Mouse (Mus musculus) forebrain, embryonic 14.5 days (tissue): Measurements from ENCODE around the gene Apbb1. TPM values are rescaled to one million over a fixed set of nuclear protein-coding genes. Genes with fewer than 3 reads are reported as not detected.

ENCODE experiments used
- ATAC-seq: fragments of 200-750 bp; cut with Nextera tagmentation; 2 replicates; pipeline ENCODE4 v1.8.0; 2017; ENCODE audit warnings: mild to moderate bottlenecking, moderate library complexity
- DNase-seq: peaks from one replicate; pipeline ENCODE4 v3.0.0-alpha.2; 2015; ENCODE audit warnings: low spot score
- H3K27ac ChIP-seq: fragments of 300-500 bp; sonication (generic); 2 replicates; pipeline ENCODE4 v1.5.1; 2014; ENCODE audit warnings: low read depth, mild to moderate bottlenecking, control low read depth, low read length, moderate library complexity
- H3K27me3 ChIP-seq: fragments of 300-500 bp; sonication (generic); replicated peaks from 2 replicates; pipeline ENCODE4 v1.6.1; 2014; ENCODE audit warnings: low read length, control low read depth, mixed read lengths; ENCODE audit not compliant: control insufficient read depth, insufficient read depth
- H3K36me3 ChIP-seq: fragments of 300-500 bp; sonication (generic); 2 replicates; pipeline ENCODE4 v1.6.1; 2014; ENCODE audit warnings: low read length, control low read depth; ENCODE audit not compliant: control insufficient read depth, insufficient read depth
- H3K4me1 ChIP-seq: fragments of 300-500 bp; sonication (generic); 2 replicates; pipeline ENCODE4 v1.6.1; 2014; ENCODE audit warnings: antibody characterized with exemption, low read length, control low read depth; ENCODE audit not compliant: control insufficient read depth, insufficient read depth
- H3K4me2 ChIP-seq: fragments of 300-500 bp; sonication (generic); 2 replicates; pipeline ENCODE4 v1.6.1; 2014; ENCODE audit warnings: mild to moderate bottlenecking, control low read depth, low read length
- H3K4me3 ChIP-seq: fragments of 300-500 bp; sonication (generic); 2 replicates; pipeline ENCODE4 v1.5.1; 2014; ENCODE audit warnings: low read depth, low read length, control low read depth
- H3K9ac ChIP-seq: fragments of 300-500 bp; sonication (generic); 2 replicates; pipeline ENCODE4 v1.6.1; 2014; ENCODE audit warnings: mild to moderate bottlenecking, low read length, control low read depth, moderate library complexity
- H3K9me3 ChIP-seq: fragments of 300-500 bp; sonication (generic); replicated peaks from 2 replicates; pipeline ENCODE4 v1.6.1; 2016; ENCODE audit warnings: low read length, control low read depth, mixed read lengths; ENCODE audit not compliant: control insufficient read depth
- WGBS: fragments of 180-500 bp; shearing (Covaris S2); extraction: QIAGEN DNeasy Blood & Tissue Kit; methylation state at CpG from one replicate; pipeline ENCODE4 v1.1.7; 2014; 5-methylcytosine and 5-hydroxymethylcytosine counted together
- polyA plus RNA-seq: library from polyadenylated mRNA; unstranded; fragments of >200 nt; fragmentation: Nextera tagmentation; extraction: Ambion mirVana; gene quantifications from 2 replicates; pipeline ENCODE4 v1.2.1, GENCODE M21; 2014

The Apbb1 gene
- polyA plus RNA-seq, 1 experiment from 2014 or later: 188 TPM

DNA sequence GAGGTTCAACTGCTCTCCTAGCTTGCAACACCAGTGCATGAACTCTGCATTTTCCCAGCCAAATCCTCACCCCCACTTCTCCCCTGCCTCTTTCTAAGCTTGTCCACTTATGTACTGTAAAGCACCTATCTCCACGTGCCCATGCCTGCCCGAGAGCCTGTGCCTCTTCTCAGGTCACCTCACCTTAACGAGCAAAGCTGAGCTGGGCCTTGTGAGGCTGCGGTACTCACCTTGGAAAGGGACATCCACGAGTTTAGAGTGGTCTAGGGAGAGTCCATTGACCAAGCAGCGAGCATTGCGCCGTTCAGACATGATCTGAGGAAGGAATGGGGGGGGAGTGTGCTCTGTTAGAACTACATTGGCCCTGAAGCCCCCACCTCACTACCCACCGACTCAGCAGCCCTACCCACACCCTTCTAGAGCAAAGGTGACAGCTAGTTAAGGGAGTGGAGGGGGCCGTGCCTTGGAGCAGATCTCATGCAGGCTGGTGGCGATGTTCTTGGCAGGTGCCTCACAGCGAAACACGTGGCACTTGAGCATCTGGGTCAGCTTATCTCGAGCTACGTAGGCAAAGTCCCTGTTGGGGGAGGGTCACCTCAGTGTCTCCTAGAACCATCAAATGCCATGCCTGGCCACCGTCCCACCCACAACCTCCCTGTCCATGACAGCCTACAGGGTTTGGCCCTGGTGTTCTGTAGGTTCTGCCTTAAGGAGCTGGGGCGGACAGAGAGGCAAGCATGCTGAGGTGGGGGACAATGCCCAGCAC, 16.2 kb downstream of the Apbb1 start:
- Histone ChIP-seq H3K4me1 (peaks cover 19% of the 10 kb centered on the region), H3K4me3 (no peak overlapping the region), H3K36me3 (peaks cover 67% of the 10 kb centered on the region), H3K4me2 (no peak overlapping the region), H3K9me3 (no peaks in the 10 kb centered on the region), H3K27ac (no peak overlapping the region), H3K9ac (no peak overlapping the region), H3K27me3 (no peaks in the 10 kb centered on the region)
- ATAC-seq: no peak
- DNase-seq: no peak
- WGBS: 86% methylated on average over 17 of the region's 17 CpGs

GRCm38 (mm10) chr7:105563367-105563766, 18.1 kb downstream of the Apbb1 start:
- WGBS: 92% methylated on average over 3 of the region's 3 CpGs
- no peaks in the 10 kb centered on the region for H3K27me3 ChIP-seq

DNA sequence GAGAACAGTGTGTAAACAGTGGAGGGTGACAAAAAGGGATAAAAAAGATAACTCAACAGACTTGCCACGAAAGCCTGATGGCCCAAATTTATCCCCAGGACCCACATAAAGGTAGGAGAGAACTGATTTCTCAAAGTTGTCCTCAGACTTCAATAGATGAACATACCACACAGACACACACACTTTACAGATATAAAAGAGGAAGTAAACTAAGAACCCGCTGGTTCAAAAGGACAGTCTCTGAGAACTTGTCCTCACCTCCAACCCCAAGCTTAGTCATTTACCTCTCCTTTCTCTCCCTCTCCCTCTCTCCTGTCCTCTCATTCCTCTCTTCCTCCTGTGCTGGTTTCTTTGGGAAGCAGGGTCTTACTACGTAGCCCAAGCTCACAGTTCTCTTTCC, 19.1 kb downstream of the Apbb1 start:
- no peaks in the 10 kb centered on the region for H3K27me3 ChIP-seq
- H3K27ac ChIP-seq: no peak overlapping the region
- no peak for ATAC-seq
- H3K4me1 ChIP-seq: no peaks in the 10 kb centered on the region
- H3K9ac ChIP-seq: no peak overlapping the region
- H3K4me2 ChIP-seq: no peak overlapping the region
- WGBS: 93% methylated on average over 3 of the region's 3 CpGs
- no peak overlapping the region for H3K4me3 ChIP-seq
- DNase-seq: no peak
- no peaks in the 10 kb centered on the region for H3K9me3 ChIP-seq
- peaks cover 91% of the 10 kb centered on the region for H3K36me3 ChIP-seq

More at GRCm38 (mm10) chr7:105563367-105563766, 18.1 kb downstream of the Apbb1 start:
- ATAC-seq (no peak), DNase-seq (no peak)
- Histone ChIP-seq H3K4me1 (no peaks in the 10 kb centered on the region; the same call in 1 of the 2 replicates), H3K27ac (no peak overlapping the region), H3K4me2 (no peak overlapping the region), H3K36me3 (peaks cover 85% of the 10 kb centered on the region), H3K9ac (no peak overlapping the region), H3K4me3 (no peak overlapping the region), H3K9me3 (no peaks in the 10 kb centered on the region)

DNA sequence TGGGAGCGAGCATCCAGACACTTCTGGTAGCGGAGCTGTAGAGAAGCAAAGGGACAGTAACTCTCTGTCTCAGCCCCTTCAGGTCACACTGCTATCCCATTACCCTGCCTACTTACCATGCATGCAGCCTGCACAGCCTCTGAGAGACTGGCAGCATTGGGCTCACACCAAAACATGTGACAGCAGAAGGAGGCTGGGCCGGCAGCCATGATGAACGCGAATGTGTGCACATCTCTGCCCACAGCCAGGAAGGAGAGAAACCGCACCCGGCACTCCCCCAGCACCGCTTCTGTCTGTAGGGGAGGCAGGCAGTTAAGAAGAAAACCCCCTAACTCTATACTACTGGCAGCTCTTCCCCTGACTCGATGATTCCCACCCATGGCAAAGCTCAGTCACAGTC, 22.4 kb downstream of the Apbb1 start:
- Histone ChIP-seq H3K27ac (no peak overlapping the region), H3K27me3 (no peaks in the 10 kb centered on the region), H3K4me3 (no peak overlapping the region), H3K36me3 (peaks cover 60% of the 10 kb centered on the region), H3K9ac (no peak overlapping the region), H3K4me2 (no peak overlapping the region), H3K4me1 (peaks cover 12% of the 10 kb centered on the region), H3K9me3 (no peaks in the 10 kb centered on the region)
- WGBS: 88% methylated on average over 9 of the region's 9 CpGs
- ATAC-seq (no peak), DNase-seq (no peak)

DNA sequence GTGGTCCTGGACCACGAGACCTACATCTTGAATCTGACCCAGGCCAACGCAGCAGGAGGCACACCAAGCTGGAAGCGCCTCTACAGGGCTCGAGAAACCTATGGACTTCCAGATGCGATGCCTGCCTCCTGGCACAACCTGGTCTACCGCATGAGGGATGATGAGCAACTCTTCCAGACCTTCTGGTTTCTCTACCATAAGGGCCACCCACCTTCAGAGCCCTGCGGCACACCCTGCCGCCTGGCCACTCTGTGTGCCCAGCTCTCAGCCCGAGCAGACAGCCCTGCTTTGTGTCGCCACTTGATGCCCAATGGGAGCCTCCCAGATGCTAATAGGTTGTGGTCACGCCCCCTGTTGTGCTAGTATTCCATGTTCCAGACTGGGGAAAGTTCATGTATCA, 23.8 kb downstream of the Apbb1 start:
- H3K27ac ChIP-seq: no peak overlapping the region
- peaks cover 12% of the 10 kb centered on the region for H3K4me1 ChIP-seq
- no peak overlapping the region for H3K9ac ChIP-seq
- no peak overlapping the region for H3K4me2 ChIP-seq
- 76% methylated on average over 11 of the region's 11 CpGs for WGBS
- no peaks in the 10 kb centered on the region for H3K9me3 ChIP-seq
- H3K27me3 ChIP-seq: no peaks in the 10 kb centered on the region
- DNase-seq (no peak), ATAC-seq (no peak)
- no peak overlapping the region for H3K4me3 ChIP-seq
- H3K36me3 ChIP-seq: peaks cover 49% of the 10 kb centered on the region

DNA sequence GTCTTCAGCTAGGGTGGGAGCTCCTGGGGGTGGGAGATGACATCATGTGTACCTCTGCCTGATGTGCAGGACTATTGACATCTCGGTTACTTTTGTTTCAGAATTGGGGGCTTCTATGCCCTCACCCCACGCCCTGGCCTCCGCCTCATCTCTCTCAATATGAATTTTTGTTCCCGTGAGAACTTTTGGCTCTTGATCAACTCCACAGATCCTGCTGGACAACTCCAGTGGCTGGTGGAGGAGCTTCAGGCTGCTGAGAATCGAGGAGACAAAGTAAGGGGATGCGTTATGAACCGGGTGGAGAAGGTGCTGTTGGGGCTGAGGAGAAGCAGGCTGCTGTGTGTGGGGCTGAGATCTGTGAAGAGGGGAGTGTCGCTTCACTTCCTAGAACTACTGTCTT, 25.0 kb downstream of the Apbb1 start:
- no peak overlapping the region for H3K4me3 ChIP-seq
- H3K4me2 ChIP-seq: no peak overlapping the region
- H3K27me3 ChIP-seq: no peaks in the 10 kb centered on the region
- DNase-seq (no peak), ATAC-seq (no peak)
- no peak overlapping the region for H3K9ac ChIP-seq
- H3K9me3 ChIP-seq: no peaks in the 10 kb centered on the region
- peaks cover 37% of the 10 kb centered on the region for H3K36me3 ChIP-seq
- WGBS: 86% methylated on average over 8 of the region's 8 CpGs
- H3K4me1 ChIP-seq: peaks cover 12% of the 10 kb centered on the region
- no peak overlapping the region for H3K27ac ChIP-seq

GRCm38 (mm10) chr7:105555571-105555970, 25.9 kb downstream of the Apbb1 start:
- ATAC-seq: no peak
- Histone ChIP-seq H3K36me3 (peaks cover 31% of the 10 kb centered on the region), H3K9ac (no peak overlapping the region), H3K27me3 (no peaks in the 10 kb centered on the region), H3K4me1 (peaks cover 12% of the 10 kb centered on the region), H3K9me3 (no peaks in the 10 kb centered on the region), H3K27ac (no peak overlapping the region), H3K4me3 (no peak overlapping the region), H3K4me2 (peak overlapping the region; percentile 82; the same call in 1 of the 2 replicates)
- no peak for DNase-seq
- WGBS: 79% methylated on average over 10 of the region's 10 CpGs

DNA sequence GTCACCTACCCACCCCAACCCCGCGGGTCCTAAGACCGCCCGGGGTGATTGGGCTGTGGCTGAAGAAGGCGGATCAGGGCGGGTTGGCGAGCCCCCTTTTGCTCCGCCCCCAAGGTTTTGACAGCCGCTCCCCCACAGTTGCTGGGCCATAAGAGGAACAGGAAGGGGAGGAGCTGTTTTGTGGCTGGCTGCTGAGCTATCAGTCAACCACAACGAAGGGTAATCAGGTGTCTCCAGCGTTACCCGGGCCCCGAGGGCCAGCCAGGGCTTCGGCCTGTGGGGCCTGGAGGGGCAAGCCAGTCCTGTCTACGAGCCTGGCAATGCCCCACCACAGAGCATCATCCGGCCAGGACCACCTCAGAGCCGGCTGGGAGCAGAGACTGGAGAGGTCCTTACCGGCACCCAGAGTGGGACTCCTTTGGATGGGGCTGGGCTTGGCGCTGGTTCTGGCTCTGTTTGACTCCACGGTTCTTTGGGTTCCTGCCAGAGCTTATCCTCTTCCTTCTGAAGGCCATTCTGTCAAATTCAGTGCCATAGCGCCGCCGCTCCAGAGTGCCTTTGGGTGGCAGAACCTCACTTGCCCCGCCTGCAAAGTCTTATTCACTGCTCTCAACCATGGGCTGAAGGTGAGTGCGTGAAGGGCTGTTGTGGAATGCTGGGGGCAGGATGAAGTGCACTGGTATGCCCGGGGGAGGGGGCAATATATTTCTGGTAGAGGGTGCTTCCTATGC, 27.1 kb downstream of the Apbb1 start, which contains the start of gene Smpd1:
Smpd1 (plus strand) TSS at position 149 of the 731 bp plus-strand sequence.
- peak within 1 kb of the TSS; percentile 64 for H3K4me3 ChIP-seq
- WGBS: 6% methylated on average over 26 of the region's 26 CpGs
- peak; percentile 93 for ATAC-seq
- H3K36me3 ChIP-seq: peaks cover 22% of the 10 kb centered on the region
- H3K4me2 ChIP-seq: peak within 1 kb of the TSS; percentile 82
- H3K27ac ChIP-seq: peak within 1 kb of the TSS; percentile 79; the same call in 1 of the 2 replicates
- H3K4me1 ChIP-seq: peaks cover 12% of the 10 kb centered on the region
- DNase-seq: peak; percentile 95
- no peaks in the 10 kb centered on the region for H3K27me3 ChIP-seq
- H3K9ac ChIP-seq: peak within 1 kb of the TSS; percentile 86
- no peaks in the 10 kb centered on the region for H3K9me3 ChIP-seq
